Mouse (Mus musculus) stomach, postnatal 0 days (tissue): ENCODE data around the gene Nme3.

Source experiments
- CTCF ChIP-seq: IDR thresholded peaks from 2 replicates; pipeline ENCODE4 v1.5.1; 2016; ENCODE audit warnings: antibody characterized with exemption, low read depth, mild to moderate bottlenecking, moderate library complexity
- EP300 ChIP-seq: optimal IDR thresholded peaks from 2 replicates; pipeline ENCODE3; 2016; ENCODE audit warnings: antibody characterized with exemption

GRCm38 (mm10) chr17:24888862-24889261 lies 7.4 kb upstream of the Nme3 start:
- TF ChIP-seq CTCF (no peak), EP300 (no peak)
